Mouse (Mus musculus) CD4-positive, CD25-positive, alpha-beta regulatory T cell, adult 2 months (primary cell): ENCODE results near the gene Cdyl2.

ENCODE experiments used
- DNase-seq: peaks from one replicate; pipeline ENCODE4 v3.0.0-alpha.2; 2012; ENCODE audit warnings: low read depth, low spot score

The Cdyl2 gene

GRCm38 (mm10) chr8:116732684-116733647, at the start of gene Cdyl2:
TSS of gene Cdyl2 (minus strand) at chr8:116732991.
- DNase-seq: peak; percentile 82

DNA sequence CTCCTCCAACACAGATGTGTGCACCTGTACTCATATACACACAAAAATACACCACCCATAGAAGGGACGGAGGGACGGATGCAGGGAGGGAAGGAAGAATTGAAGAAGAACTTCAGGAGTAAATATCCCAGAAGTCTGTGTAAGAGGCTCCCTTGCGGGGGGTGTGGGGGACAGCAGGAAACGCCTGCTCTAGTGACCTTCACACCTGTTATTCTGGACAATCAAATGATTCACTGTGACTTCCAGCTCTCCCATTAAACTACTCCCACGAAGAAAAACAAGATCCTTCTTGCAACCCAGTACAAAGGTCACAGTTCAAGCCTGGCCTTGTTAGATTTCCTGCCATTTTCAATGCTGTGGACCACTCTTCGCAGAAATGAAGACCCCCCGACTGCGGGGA, 47.8 kb upstream of the Cdyl2 start:
- no peak for DNase-seq

DNA sequence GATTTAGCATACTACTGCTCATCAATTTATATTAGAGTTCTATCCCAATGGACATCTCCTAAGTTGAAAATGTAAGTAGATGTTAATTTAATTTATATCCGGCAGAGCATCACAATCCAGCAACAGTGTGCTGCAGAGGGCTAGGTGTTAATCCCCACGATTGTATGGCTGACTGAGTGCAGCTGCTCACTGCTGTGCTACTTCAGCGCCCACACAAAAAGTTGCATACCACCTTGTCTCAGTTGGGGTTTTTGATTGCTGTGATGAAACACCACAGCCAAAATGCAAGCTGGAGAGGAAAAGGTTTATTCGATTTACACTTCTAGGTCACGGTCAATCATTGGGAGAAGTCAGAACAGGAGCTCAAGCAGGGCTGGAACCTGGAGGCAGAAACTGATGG, 41.4 kb upstream of the Cdyl2 start:
- no peak for DNase-seq

DNA sequence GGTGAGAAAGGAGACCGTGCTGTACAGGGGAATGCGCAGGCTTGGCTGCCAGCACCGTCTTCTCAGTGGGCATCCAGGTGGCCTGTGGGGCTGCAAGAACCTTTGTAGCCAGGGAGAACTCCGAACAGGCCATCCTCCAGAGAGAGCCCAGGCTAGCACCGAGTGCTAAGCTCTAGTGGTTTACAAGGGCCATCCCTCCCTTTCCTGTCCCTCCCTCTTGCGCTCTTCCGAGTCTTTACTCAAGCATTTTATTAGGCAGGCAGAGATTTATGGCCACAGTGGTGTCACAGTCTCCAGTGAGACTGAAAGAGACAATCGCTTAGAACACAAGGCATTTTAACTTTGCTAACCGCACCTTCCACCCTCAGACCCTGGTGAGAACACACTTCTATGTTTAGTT, 39.9 kb upstream of the Cdyl2 start:
- DNase-seq: no peak

DNA sequence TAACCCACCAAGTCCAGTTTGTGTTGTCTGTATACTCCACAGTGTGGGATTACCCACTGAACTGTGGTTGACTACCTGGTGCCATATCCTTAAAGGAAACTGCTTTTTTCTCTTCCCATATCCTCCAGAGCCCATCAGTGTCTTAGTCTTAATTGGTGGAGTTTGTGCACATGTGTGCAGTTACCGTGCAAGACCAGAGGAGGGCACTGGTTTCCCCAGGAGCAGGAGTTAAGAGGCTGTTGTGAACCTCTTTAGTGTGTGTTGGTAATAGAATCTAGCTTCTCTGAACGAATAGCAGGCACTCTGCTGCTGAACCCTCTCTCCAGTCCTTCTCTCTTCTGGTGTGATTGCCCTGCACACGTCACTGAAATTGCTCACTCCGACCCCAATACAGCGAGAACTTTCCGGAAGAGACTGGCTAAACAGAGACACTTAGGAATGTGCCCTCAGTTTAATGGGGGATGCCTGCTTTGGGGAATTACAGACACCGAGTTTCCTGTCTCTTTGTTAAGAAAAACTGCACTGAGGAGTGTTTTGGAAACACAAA, 39.1 kb upstream of the Cdyl2 start:
- DNase-seq: no peak

- no peak for DNase-seq
These were observed 38.0 kb upstream of the Cdyl2 start for GRCm38 (mm10) chr8:116770756-116771155.

GRCm38 (mm10) chr8:116756174-116756573, 23.4 kb upstream of the Cdyl2 start:
- DNase-seq: no peak

DNA sequence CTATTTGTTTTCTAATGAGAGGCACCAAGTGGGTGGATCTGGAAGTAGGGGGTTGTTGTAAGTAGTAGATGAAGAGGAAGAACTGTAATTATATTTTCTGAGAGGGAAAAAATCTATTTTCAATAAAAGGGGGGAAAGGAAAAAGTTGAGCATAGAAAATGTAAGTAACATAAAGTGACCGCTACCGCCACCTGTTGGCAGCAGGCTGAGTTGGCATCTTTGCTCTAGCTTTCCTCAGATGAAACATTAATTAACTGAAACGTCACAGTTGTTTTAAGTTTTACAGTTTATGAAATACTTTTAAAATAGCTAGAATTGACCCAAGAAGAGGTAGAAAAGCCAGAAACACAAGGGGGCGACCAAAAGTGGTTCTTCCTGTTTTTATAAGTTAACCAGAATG, 22.8 kb upstream of the Cdyl2 start:
- peak; percentile 82 for DNase-seq

- DNase-seq: no peak
These were observed 7.9 kb upstream of the Cdyl2 start for GRCm38 (mm10) chr8:116740726-116741125.

GRCm38 (mm10) chr8:116735306-116735705, 2.5 kb upstream of the Cdyl2 start:
- peak; percentile 32 for DNase-seq

- no peak for DNase-seq
These were observed 1.4 kb upstream of the Cdyl2 start for GRCm38 (mm10) chr8:116734176-116734575.

DNA sequence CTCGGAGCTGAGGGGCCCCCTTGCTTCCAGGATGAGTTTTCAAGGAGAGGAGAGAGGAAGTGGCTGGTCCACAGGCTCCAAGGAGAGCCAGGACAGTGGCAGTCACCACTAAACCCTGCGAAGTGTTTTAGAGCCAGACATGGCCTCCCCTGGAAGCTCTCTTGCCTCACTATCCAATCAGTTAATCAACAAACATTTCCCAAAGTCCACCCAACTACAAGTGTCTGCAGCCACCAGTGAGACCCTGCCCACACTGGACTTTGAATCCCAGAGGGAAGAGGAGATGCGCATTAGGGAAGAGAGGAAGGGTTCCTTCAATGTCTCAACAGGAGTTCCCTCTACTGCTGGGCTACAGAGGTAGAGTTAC, 840 bp upstream of the Cdyl2 start:
- DNase-seq: no peak

DNA sequence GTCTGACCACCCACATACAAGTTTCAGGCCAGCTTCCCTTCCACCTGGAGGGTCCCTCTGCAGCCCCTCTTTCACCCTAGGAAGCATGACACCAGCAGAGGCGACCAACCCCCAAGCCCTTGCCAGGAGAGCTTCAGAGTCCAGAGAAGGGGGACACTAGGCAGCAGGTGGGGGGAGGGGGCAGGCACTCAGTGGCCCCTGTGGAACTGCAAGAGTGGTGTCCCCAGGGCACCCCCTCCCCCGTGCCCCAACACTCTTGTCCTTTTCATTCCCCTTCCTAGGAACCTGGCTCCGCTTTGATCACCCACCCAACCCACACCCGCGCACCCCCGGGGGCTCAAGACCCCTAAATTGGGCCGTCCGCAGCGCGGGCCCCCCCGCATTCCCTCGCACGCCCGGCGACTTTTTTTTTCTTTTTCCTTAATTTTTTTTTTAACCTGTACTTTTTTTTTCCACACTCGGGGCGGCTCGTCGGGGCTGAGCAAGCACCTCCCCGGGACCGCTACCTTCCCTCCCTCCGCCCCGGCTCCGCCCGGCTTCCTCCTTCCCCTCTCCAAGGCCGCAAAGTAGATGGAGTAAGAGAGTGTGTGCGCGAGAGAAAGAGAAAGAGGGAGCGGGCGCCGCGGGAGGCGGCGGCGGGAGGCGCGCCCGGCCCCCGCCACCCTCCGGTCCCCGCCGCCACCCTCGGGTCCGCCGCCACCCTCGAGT, 661 bp downstream of the Cdyl2 start:
- peak; percentile 24 for DNase-seq

DNA sequence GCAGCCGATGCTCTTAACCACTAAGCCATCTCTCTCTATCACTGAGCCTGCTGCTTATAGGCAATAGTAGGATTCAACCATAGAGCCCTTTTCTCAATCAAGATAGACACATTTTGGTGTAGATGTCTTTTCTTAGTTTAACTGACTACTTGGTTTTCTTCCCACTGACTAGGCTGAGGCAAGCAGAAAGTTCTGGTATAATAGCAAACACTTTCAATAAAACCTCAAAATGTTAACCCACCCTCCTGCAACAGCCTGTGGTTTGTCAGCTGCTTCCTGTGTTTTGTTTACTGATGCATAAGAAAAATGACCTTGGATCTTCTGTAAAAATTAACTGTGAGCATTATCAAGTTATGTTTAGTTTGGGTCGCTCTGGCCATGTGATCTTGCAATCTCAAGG, 11.3 kb downstream of the Cdyl2 start:
- DNase-seq: no peak

DNA sequence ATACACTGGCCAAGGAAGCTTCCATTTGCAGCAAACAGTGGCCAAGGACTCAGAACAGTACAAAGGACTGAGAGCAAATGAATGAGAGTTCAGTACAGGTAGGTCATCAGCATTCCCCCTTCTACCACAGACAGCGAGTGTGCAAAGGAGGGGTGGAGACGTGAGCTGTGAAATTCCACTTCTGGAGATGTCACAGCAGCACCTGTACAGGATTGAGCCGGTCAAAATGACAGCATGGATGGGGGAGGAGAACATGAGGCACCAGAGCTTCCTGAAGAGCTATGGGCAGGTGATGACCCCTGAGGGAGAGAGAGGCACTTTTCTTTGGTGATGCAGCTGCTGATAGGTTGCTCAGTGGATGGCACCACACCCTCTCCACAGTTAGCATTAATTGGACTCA, 25.3 kb downstream of the Cdyl2 start:
- DNase-seq: no peak

GRCm38 (mm10) chr8:116702501-116702900, 30.3 kb downstream of the Cdyl2 start:
- peak; percentile 50 for DNase-seq

GRCm38 (mm10) chr8:116692931-116693330, 39.9 kb downstream of the Cdyl2 start:
- no peak for DNase-seq

DNA sequence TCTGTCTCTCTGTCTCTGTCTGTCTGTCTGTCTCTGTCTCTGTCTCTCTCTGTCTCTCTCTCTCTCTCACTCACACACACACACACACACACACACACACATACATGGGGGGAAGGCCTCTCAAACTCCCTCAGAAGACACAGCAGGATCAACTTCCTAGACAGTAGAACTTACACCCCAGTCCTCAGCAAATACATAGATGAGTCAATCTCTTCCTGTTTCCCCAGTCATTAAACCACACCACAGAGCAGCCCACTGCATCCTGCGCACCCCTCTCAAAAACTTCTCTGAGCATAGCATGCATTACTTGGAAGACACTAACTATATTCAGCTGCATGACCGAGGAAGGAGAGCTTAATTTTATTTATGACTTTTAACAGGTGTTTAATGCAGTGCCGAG, 43.0 kb downstream of the Cdyl2 start:
- peak; percentile 63 for DNase-seq

- DNase-seq: no peak
These were observed 56.6 kb downstream of the Cdyl2 start for GRCm38 (mm10) chr8:116676174-116676573.

GRCm38 (mm10) chr8:116673966-116674805, 58.6 kb downstream of the Cdyl2 start:
- peak; percentile 36 for DNase-seq

DNA sequence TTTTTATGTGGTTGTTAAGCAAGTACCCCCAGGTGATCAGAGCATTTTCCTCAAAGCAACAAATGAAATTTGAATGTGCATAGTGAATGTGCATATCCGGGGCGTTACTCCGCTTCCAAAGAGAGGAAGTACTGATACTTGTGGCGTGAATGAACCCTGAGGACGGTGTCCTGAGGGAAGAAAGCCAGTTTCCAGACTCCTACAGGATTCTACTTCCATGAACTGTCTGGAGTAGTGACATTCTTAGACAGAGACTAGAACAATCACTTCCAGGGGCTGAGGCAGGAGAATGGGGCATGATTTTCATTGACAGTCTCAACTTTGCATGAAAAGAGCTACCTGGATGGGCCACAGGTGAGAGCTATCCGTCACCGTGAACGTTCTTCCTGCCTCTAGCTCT, 59.3 kb downstream of the Cdyl2 start:
- no peak for DNase-seq

- no peak for DNase-seq
These were observed 59.7 kb downstream of the Cdyl2 start for GRCm38 (mm10) chr8:116673052-116673451.
